Mouse (Mus musculus): Measurements from ENCODE around the gene Hacd1. TPM values are rescaled to one million over a fixed set of nuclear protein-coding genes. Genes with fewer than 3 reads are reported as not detected.

Gene Hacd1
- polyA plus RNA-seq, 1 experiment from 2014 or later = 94.1 TPM

DNA sequence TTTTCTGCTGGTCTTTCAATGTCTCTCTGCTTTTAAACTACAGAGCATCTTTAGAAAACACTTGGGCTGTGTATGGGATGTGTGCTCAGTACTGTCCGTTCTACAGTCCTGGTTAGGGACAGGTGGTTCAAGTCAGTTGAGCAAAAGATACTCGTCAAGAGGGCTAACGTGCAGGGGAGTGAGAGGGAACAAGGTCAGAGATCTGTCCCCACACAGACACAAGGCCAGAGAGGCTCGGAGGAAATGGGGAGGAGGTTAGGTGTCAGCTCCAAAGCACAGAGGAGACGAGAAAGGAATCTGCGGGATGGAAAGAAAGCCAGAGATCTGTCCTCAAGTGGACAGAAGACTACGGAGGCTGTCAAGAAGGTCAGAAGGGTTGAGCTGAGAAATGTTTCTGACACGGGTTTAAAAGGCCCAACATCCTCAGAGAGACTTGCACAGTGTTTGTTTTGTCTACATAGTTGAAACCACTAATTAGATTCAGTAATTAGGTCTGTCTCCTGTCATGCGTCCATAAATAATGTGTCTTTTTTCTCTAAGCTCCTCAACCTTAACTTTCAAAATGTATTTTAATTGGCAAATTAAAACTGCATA lies 12.3 kb downstream of the Hacd1 start:
- no peaks in the 10 kb centered on the region for H3K9me3 ChIP-seq (ENCODE audit: control insufficient read depth, low read length)
- H3K36me3 ChIP-seq (ENCODE audit: control insufficient read depth, insufficient read depth, low read length) = no peaks in the 10 kb centered on the region
- no peak overlapping the region for H3K4me3 ChIP-seq (ENCODE audit: low read depth, low read length)
- no peak overlapping the region for H3K27ac ChIP-seq (ENCODE audit: low read depth, low read length)
- no peak overlapping the region for H3K4me2 ChIP-seq (ENCODE audit: low read depth, low read length)
- 72% methylated on average over 9 of the region's 9 CpGs for WGBS
- H3K4me1 ChIP-seq (ENCODE audit: control insufficient read depth, insufficient read depth, low read length) = no peaks in the 10 kb centered on the region
- ATAC-seq (ENCODE audit: low read depth) = no peak
- no peaks in the 10 kb centered on the region for H3K27me3 ChIP-seq (ENCODE audit: control insufficient read depth, insufficient read depth, low read length)
- H3K9ac ChIP-seq (replicated peaks; ENCODE audit: low read depth, low read length) = no peak overlapping the region

DNA sequence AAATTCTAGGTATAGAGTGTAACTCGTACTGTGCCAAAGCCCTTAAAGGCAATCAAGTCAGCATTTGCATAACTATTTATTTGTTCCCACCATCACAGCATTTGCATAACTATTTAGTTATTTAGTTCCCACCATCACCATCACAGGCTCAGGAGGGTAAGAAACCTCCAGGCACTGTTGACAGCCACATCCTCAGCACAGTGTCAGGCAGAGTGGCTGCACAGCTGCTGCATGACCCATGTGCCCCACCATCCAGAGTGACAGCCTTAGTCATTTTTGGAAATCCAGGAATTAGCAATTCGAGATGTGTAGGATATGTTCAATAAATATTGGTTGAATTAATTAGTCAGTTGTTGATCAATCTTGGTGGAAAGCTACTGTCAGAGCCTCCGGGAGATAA lies 12.9 kb downstream of the Hacd1 start:
- no peaks in the 10 kb centered on the region for H3K9me3 ChIP-seq (ENCODE audit: control insufficient read depth, low read length)
- H3K36me3 ChIP-seq (ENCODE audit: control insufficient read depth, insufficient read depth, low read length) = no peaks in the 10 kb centered on the region
- ATAC-seq (ENCODE audit: low read depth) = no peak
- no peak overlapping the region for H3K4me2 ChIP-seq (ENCODE audit: low read depth, low read length)
- WGBS = 59% methylated on average over 3 of the region's 3 CpGs
- H3K27ac ChIP-seq (ENCODE audit: low read depth, low read length) = no peak overlapping the region
- H3K27me3 ChIP-seq (ENCODE audit: control insufficient read depth, insufficient read depth, low read length) = no peaks in the 10 kb centered on the region
- H3K4me3 ChIP-seq (ENCODE audit: low read depth, low read length) = no peak overlapping the region
- H3K4me1 ChIP-seq (ENCODE audit: control insufficient read depth, insufficient read depth, low read length) = no peaks in the 10 kb centered on the region
- no peak overlapping the region for H3K9ac ChIP-seq (replicated peaks; ENCODE audit: low read depth, low read length)

DNA sequence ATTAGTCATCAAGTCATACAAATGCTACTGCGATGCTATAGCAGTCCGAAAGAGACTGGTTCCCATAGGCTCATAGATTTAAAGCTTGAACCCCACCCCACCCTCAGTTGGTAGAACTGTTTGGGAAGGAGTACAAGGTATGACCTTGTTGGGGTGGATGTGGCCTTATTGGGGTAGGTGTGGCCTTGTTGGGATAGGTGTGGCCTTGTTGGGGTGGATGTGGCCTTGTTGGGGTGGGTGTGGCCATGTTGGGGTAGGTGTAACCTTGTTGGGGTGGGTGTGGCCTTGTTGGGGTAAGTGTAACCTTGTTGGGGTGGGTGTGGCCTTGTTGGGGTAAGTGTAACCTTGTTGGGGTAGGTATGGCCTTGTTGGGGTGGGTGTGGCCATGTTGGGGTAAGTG lies 14.7 kb downstream of the Hacd1 start:
- no peaks in the 10 kb centered on the region for H3K4me1 ChIP-seq (ENCODE audit: control insufficient read depth, insufficient read depth, low read length)
- H3K4me3 ChIP-seq (ENCODE audit: low read depth, low read length) = no peak overlapping the region
- no peak overlapping the region for H3K27ac ChIP-seq (ENCODE audit: low read depth, low read length)
- no peaks in the 10 kb centered on the region for H3K36me3 ChIP-seq (ENCODE audit: control insufficient read depth, insufficient read depth, low read length)
- H3K9me3 ChIP-seq (ENCODE audit: control insufficient read depth, low read length) = no peaks in the 10 kb centered on the region
- ATAC-seq (ENCODE audit: low read depth) = no peak
- H3K4me2 ChIP-seq (ENCODE audit: low read depth, low read length) = no peak overlapping the region
- no peaks in the 10 kb centered on the region for H3K27me3 ChIP-seq (ENCODE audit: control insufficient read depth, insufficient read depth, low read length)
- no peak overlapping the region for H3K9ac ChIP-seq (replicated peaks; ENCODE audit: low read depth, low read length)
- WGBS = 98% methylated on average over 2 of the region's 2 CpGs

DNA sequence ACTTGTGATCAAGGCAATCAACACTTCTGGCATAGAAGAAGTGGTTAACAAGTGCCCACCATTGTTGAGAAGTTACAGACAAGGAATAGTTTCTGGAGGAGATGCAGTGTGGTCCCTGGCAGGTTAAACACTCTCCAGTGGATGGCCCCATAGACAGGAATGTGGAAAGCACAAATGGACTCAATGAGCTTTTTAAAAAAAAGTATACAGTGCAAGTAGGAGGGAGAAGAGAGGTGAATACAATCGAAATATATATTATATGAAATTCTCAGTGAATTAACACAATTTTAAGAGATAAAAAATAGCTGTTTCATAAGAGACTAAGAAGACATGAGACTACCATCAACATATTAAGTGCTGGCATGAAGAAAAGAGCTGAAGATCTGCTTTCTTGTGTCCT lies 36.7 kb downstream of the Hacd1 start:
- WGBS = 100% methylated on average over 1 of the region's 1 CpGs
- H3K4me1 ChIP-seq (ENCODE audit: control insufficient read depth, insufficient read depth, low read length) = no peaks in the 10 kb centered on the region
- no peak for ATAC-seq (ENCODE audit: low read depth)
- H3K36me3 ChIP-seq (ENCODE audit: control insufficient read depth, insufficient read depth, low read length) = no peaks in the 10 kb centered on the region
- no peak overlapping the region for H3K27ac ChIP-seq (ENCODE audit: low read depth, low read length)
- H3K9ac ChIP-seq (replicated peaks; ENCODE audit: low read depth, low read length) = no peak overlapping the region
- no peak overlapping the region for H3K4me2 ChIP-seq (ENCODE audit: low read depth, low read length)
- no peaks in the 10 kb centered on the region for H3K9me3 ChIP-seq (ENCODE audit: control insufficient read depth, low read length)
- H3K4me3 ChIP-seq (ENCODE audit: low read depth, low read length) = no peak overlapping the region
- H3K27me3 ChIP-seq (ENCODE audit: control insufficient read depth, insufficient read depth, low read length) = no peaks in the 10 kb centered on the region

DNA sequence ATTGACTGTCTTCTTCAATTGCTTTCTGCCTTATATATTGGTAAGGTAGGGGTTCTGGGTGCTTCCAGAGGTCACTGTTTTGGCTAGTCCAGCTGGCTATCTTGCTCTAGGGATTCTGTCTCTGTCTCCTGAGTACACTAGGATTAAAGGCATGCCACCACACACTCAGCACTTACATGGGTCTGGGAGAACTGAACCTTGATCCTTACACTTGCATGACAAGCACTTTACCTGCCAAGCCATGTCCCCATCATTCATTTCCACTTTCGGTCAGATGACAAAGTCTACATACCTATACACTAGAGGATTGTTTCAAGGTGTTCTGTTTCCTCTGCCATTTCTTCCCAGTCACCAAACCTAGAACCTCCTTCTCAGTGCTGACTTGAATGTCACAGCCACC lies 50.8 kb downstream of the Hacd1 start:
- H3K27me3 ChIP-seq (ENCODE audit: control insufficient read depth, insufficient read depth, low read length) = no peaks in the 10 kb centered on the region
- H3K4me1 ChIP-seq (ENCODE audit: control insufficient read depth, insufficient read depth, low read length) = no peaks in the 10 kb centered on the region
- H3K27ac ChIP-seq (ENCODE audit: low read depth, low read length) = no peak overlapping the region
- no peaks in the 10 kb centered on the region for H3K9me3 ChIP-seq (ENCODE audit: control insufficient read depth, low read length)
- WGBS = 94% methylated on average over 1 of the region's 1 CpGs
- H3K36me3 ChIP-seq (ENCODE audit: control insufficient read depth, insufficient read depth, low read length) = no peaks in the 10 kb centered on the region
- H3K4me3 ChIP-seq (ENCODE audit: low read depth, low read length) = no peak overlapping the region
- no peak overlapping the region for H3K4me2 ChIP-seq (ENCODE audit: low read depth, low read length)
- no peak overlapping the region for H3K9ac ChIP-seq (replicated peaks; ENCODE audit: low read depth, low read length)
- ATAC-seq (ENCODE audit: low read depth) = no peak

DNA sequence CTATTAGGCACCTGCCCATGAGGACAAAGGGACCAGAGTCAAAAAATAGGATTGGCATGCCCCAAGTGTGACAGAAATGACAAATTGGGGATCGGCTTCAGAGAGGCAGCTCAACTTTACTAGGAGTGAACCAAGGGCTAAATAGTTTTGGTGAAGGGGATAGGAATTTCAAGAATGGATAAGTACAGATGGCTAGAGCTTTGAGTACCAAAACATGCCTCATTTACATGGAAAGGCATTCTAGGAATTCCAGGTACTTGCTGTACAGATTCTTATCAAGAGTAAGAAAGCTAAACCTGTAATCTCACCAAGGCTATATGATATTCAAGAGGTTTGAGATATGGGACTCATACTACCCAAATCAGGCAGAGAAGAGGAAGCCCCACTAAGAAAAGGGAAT lies 95.8 kb downstream of the Hacd1 start:
- H3K4me3 ChIP-seq (ENCODE audit: low read depth, low read length) = no peak overlapping the region
- no peaks in the 10 kb centered on the region for H3K27me3 ChIP-seq (ENCODE audit: control insufficient read depth, insufficient read depth, low read length)
- no peaks in the 10 kb centered on the region for H3K36me3 ChIP-seq (ENCODE audit: control insufficient read depth, insufficient read depth, low read length)
- 91% methylated on average over 1 of the region's 1 CpGs for WGBS
- ATAC-seq (ENCODE audit: low read depth) = no peak
- H3K4me1 ChIP-seq (ENCODE audit: control insufficient read depth, insufficient read depth, low read length) = no peaks in the 10 kb centered on the region
- H3K27ac ChIP-seq (ENCODE audit: low read depth, low read length) = no peak overlapping the region
- H3K9me3 ChIP-seq (ENCODE audit: control insufficient read depth, low read length) = no peaks in the 10 kb centered on the region
- H3K4me2 ChIP-seq (ENCODE audit: low read depth, low read length) = no peak overlapping the region
- no peak overlapping the region for H3K9ac ChIP-seq (replicated peaks; ENCODE audit: low read depth, low read length)

DNA sequence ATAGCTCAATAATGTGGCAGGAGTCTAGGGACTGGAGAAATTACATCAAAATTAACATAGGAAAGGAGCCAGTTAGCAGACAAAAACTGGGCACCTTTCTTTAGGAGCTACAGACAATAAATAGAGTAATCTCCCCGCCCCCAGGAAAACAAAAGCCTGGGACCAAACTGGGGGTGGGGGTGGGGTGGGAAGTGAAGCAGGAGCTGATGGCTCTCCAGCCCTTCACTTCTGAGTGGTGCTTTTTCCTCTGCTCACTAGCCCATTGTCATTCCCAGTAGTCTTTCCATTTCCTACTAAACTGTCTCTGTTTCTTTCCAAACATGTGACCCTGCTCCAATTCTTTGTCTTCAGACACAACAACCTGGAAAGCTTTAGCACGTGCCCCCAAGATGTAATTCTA lies 99.5 kb downstream of the Hacd1 start:
- Histone ChIP-seq H3K4me3 (ENCODE audit: low read depth, low read length) (no peak overlapping the region), H3K36me3 (ENCODE audit: control insufficient read depth, insufficient read depth, low read length) (no peaks in the 10 kb centered on the region), H3K4me2 (ENCODE audit: low read depth, low read length) (no peak overlapping the region), H3K27ac (ENCODE audit: low read depth, low read length) (no peak overlapping the region), H3K9me3 (ENCODE audit: control insufficient read depth, low read length) (no peaks in the 10 kb centered on the region), H3K27me3 (ENCODE audit: control insufficient read depth, insufficient read depth, low read length) (no peaks in the 10 kb centered on the region), H3K4me1 (ENCODE audit: control insufficient read depth, insufficient read depth, low read length) (no peaks in the 10 kb centered on the region), H3K9ac (replicated peaks; ENCODE audit: low read depth, low read length) (no peak overlapping the region)
- ATAC-seq (ENCODE audit: low read depth) = no peak
- WGBS = 26% methylated on average over 2 of the region's 2 CpGs

DNA sequence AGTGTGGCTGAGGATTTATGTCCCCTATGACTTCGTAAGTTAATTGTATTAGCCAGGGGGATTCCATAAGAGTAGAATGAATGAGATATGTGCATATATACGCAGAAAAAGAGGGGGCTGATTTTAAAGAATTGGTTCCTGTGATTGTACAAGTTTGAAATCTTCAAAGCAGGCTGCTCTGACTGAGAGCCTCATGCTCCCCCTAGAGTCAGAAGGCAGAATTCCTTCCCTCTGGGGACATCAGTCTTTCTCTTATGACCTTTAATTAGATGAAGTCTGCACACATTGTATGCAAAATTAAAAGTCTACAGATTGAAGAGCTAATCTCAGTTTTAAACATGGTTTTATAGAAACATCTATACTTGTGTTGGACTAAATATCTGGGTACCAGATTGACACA lies 117.8 kb downstream of the Hacd1 start:
- H3K36me3 ChIP-seq (ENCODE audit: control insufficient read depth, insufficient read depth, low read length) = no peaks in the 10 kb centered on the region
- H3K9me3 ChIP-seq (ENCODE audit: control insufficient read depth, low read length) = no peaks in the 10 kb centered on the region
- H3K27ac ChIP-seq (ENCODE audit: low read depth, low read length) = no peak overlapping the region
- H3K4me1 ChIP-seq (ENCODE audit: control insufficient read depth, insufficient read depth, low read length) = no peaks in the 10 kb centered on the region
- no peak for ATAC-seq (ENCODE audit: low read depth)
- no peak overlapping the region for H3K4me2 ChIP-seq (ENCODE audit: low read depth, low read length)
- no peak overlapping the region for H3K9ac ChIP-seq (replicated peaks; ENCODE audit: low read depth, low read length)
- WGBS = 61% methylated on average over 2 of the region's 2 CpGs
- H3K4me3 ChIP-seq (ENCODE audit: low read depth, low read length) = no peak overlapping the region
- no peaks in the 10 kb centered on the region for H3K27me3 ChIP-seq (ENCODE audit: control insufficient read depth, insufficient read depth, low read length)

DNA sequence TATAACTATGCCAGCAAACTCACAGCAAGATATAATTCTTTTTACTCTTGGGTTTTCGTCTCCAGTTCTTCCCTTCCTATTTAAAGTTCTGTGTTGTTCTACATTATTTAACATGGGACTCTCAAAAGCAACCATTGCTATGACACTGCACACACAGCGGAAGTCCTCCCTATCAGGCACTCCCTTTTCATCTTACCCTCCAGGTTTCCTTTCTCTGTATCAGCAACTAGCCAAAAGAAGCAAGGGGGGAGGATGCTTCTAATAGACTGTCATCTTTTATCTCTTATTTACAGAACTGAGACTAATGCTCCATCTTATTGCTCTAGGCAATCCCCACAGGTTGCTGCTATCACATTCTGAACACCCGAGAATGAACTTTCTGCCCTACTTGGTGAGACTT lies 120.6 kb downstream of the Hacd1 start:
- H3K4me1 ChIP-seq (ENCODE audit: control insufficient read depth, insufficient read depth, low read length) = no peaks in the 10 kb centered on the region
- H3K4me2 ChIP-seq (ENCODE audit: low read depth, low read length) = no peak overlapping the region
- H3K36me3 ChIP-seq (ENCODE audit: control insufficient read depth, insufficient read depth, low read length) = no peaks in the 10 kb centered on the region
- no peak overlapping the region for H3K9ac ChIP-seq (replicated peaks; ENCODE audit: low read depth, low read length)
- no peak overlapping the region for H3K4me3 ChIP-seq (ENCODE audit: low read depth, low read length)
- H3K27me3 ChIP-seq (ENCODE audit: control insufficient read depth, insufficient read depth, low read length) = no peaks in the 10 kb centered on the region
- 71% methylated on average over 3 of the region's 3 CpGs for WGBS
- no peak for ATAC-seq (ENCODE audit: low read depth)
- no peak overlapping the region for H3K27ac ChIP-seq (ENCODE audit: low read depth, low read length)
- no peaks in the 10 kb centered on the region for H3K9me3 ChIP-seq (ENCODE audit: control insufficient read depth, low read length)

DNA sequence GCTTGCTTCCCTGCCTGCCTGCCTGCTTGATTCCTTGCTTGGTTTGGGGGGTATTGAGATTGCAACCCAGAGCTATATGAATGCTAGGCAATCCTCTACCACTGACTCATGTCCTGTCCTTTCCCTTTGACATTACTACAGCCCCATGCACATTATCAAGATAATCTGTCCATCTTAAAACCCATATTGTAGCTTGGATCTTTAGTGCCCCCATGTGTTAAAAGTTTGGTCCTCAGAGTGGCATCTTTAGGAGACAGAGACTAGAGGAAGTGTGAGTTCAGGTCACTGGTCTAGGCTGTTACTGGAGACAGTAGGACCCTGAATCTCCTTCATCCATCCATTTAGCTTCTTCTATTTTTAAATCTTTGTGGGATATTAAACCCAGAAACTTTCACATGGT lies 123.7 kb downstream of the Hacd1 start:
- Histone ChIP-seq H3K27ac (ENCODE audit: low read depth, low read length) (no peak overlapping the region), H3K4me2 (ENCODE audit: low read depth, low read length) (no peak overlapping the region), H3K4me3 (ENCODE audit: low read depth, low read length) (no peak overlapping the region), H3K27me3 (ENCODE audit: control insufficient read depth, insufficient read depth, low read length) (no peaks in the 10 kb centered on the region), H3K9me3 (ENCODE audit: control insufficient read depth, low read length) (no peaks in the 10 kb centered on the region), H3K4me1 (ENCODE audit: control insufficient read depth, insufficient read depth, low read length) (no peaks in the 10 kb centered on the region), H3K36me3 (ENCODE audit: control insufficient read depth, insufficient read depth, low read length) (no peaks in the 10 kb centered on the region), H3K9ac (replicated peaks; ENCODE audit: low read depth, low read length) (no peak overlapping the region)
- no peak for ATAC-seq (ENCODE audit: low read depth)

All from neural tube, embryonic 14.5 days (tissue).